15 mouse cellular contexts compared by ENCODE assay signal in genomic region chr1:88406078-88406806, GRCm38 (mm10). TPM values are rescaled to one million over a fixed set of nuclear protein-coding genes. Genes with fewer than 3 reads are reported as not detected.
DNase-seq lines count a peak whose midpoint lies in the region; ATAC-seq and TF ChIP-seq lines count a peak whose summit lies in the region.
"Had no signal": no experiment of that assay in that cellular context is flagged by ENCODE, and none has a peak within 500 bp of the region (broad histone marks: within the 10 kb centered on the region; RNA-seq: fewer than 3 reads in every experiment).

No protein-coding gene starts in this region.

- H3K36me3 ChIP-seq in liver, adult 2 months (ENCODE audit: control insufficient read depth, insufficient read depth, low read length) = no peaks in the 10 kb centered on the region; the same call in 1 of the 2 replicates
- no peaks in the 10 kb centered on the region for H3K36me3 ChIP-seq in intestine, postnatal 0 days (ENCODE audit: control insufficient read depth, insufficient read depth)
- 0 out of 2 replicates have a peak, but pooled peaks cover 2% of the 10 kb centered on the region for H3K36me3 ChIP-seq in liver, embryonic 13.5 days
- H3K36me3 ChIP-seq: embryonic facial prominence, embryonic 15.5 days; lung, embryonic 15.5 days had no signal

- peaks cover 16% of the 10 kb centered on the region for H3K4me1 ChIP-seq in liver, adult 2 months (ENCODE audit: control insufficient read depth, insufficient read depth, low read length)
- peaks cover 11% of the 10 kb centered on the region for H3K4me1 ChIP-seq in intestine, postnatal 0 days (replicated peaks; ENCODE audit: control insufficient read depth, insufficient read depth, low read length)
- H3K4me1 ChIP-seq in liver, embryonic 13.5 days (replicated peaks) = 0 out of 2 replicates have a peak, but pooled peaks cover 5% of the 10 kb centered on the region
- H3K4me1 ChIP-seq: lung, embryonic 15.5 days had no signal

- 33% methylated on average over 12 of the region's 12 CpGs for WGBS in liver, adult 2 months
- 58% methylated on average over 12 of the region's 12 CpGs for WGBS in intestine, postnatal 0 days
- 57% methylated on average over 12 of the region's 12 CpGs for WGBS in liver, embryonic 13.5 days (ENCODE audit: insufficient replicate concordance)

- no peak overlapping the region for H3K4me3 ChIP-seq in liver, adult 2 months (ENCODE audit: insufficient read depth, low read depth, low read length)
- H3K4me3 ChIP-seq in intestine, postnatal 0 days (ENCODE audit: low read depth, low read length) = no peak overlapping the region
- H3K4me3 ChIP-seq in liver, embryonic 13.5 days (replicated peaks) = no peak overlapping the region
- H3K4me3 ChIP-seq: embryonic facial prominence, embryonic 15.5 days; lung, embryonic 15.5 days had no signal

- no peak for TF ChIP-seq CTCF in liver, adult 2 months (IDR thresholded peaks at IDR 0.05; ENCODE audit: low read depth, low read length)
- TF ChIP-seq CTCF in intestine, postnatal 0 days (IDR thresholded peaks at IDR 0.05; ENCODE audit: low read depth) = no peak

- no peak for DNase-seq in liver, adult 2 months (ENCODE audit: extremely low read depth, low read depth, low spot score)
- no peak for DNase-seq in liver
- DNase-seq in liver, embryonic 13.5 days = no peak
- DNase-seq in retina, embryonic 14.5 days (ENCODE audit: low spot score) = peak; percentile 56
- no peak for DNase-seq in lung, adult 18-20 months
- no peak for DNase-seq in thymus, postnatal 4 days
- DNase-seq: cerebellum, adult 9-10 months; right cerebral cortex, postnatal 14 days had no signal

- TF ChIP-seq POLR2A in liver, adult 2 months (IDR thresholded peaks at IDR 0.05; ENCODE audit: extremely low read depth, insufficient read depth, low read length) = no peak

- H3K27me3 ChIP-seq in liver, adult 2 months (ENCODE audit: control insufficient read depth, insufficient read depth, low read length) = no peaks in the 10 kb centered on the region
- no peaks in the 10 kb centered on the region for H3K27me3 ChIP-seq in intestine, postnatal 0 days (replicated peaks; ENCODE audit: control insufficient read depth, insufficient read depth, low read length)
- H3K27me3 ChIP-seq in liver, embryonic 13.5 days = no peaks in the 10 kb centered on the region
- H3K27me3 ChIP-seq: embryonic facial prominence, embryonic 15.5 days; lung, embryonic 15.5 days had no signal

- H3K4me2 ChIP-seq in intestine, postnatal 0 days (replicated peaks; ENCODE audit: low read depth) = no peak overlapping the region
- H3K4me2 ChIP-seq in liver, embryonic 13.5 days = no peak overlapping the region
- H3K4me2 ChIP-seq: embryonic facial prominence, embryonic 15.5 days; lung, embryonic 15.5 days had no signal

- no peaks in the 10 kb centered on the region for H3K9me3 ChIP-seq in intestine, postnatal 0 days (ENCODE audit: control insufficient read depth)
- H3K9me3 ChIP-seq in liver, embryonic 13.5 days (replicated peaks) = no peaks in the 10 kb centered on the region
- H3K9me3 ChIP-seq: embryonic facial prominence, embryonic 15.5 days; lung, embryonic 15.5 days had no signal

- no peaks in the 10 kb centered on the region for H3K79me2 ChIP-seq in liver, adult 2 months (ENCODE audit: control insufficient read depth, insufficient read depth, low read length)

- peak overlapping the region; percentile 25; the same call in 1 of the 2 replicates for H3K9ac ChIP-seq in liver, adult 2 months (ENCODE audit: low read depth, low read length)
- no peak overlapping the region for H3K9ac ChIP-seq in intestine, postnatal 0 days (ENCODE audit: low read depth, low read length)
- no peak overlapping the region for H3K9ac ChIP-seq in liver, embryonic 13.5 days
- H3K9ac ChIP-seq: embryonic facial prominence, embryonic 15.5 days; lung, embryonic 15.5 days had no signal

- no peak for ATAC-seq in intestine, postnatal 0 days
- ATAC-seq in liver, embryonic 13.5 days (ENCODE audit: low read depth) = peak; percentile 45; the same call in 1 of the 2 replicates

- H3K27ac ChIP-seq in liver, adult 2 months (replicated peaks; ENCODE audit: insufficient read depth, low read depth, low read length) = peak overlapping the region; percentile 93
- H3K27ac ChIP-seq in intestine, postnatal 0 days (ENCODE audit: low read depth, low read length) = 0 out of 2 replicates have a peak overlapping the region, but pooled peaks have one; percentile 71
- peak overlapping the region; percentile 32; the same call in 1 of the 2 replicates for H3K27ac ChIP-seq in liver, embryonic 13.5 days
- H3K27ac ChIP-seq: embryonic facial prominence, embryonic 15.5 days; lung, embryonic 15.5 days had no signal

RNA-seq across cellular contexts. Expression of gene Spp2, which starts 0.5 kb away (rescaled TPM):
- 216 and 373 TPM in 2 replicates for total RNA-seq in liver, adult 2 months (2014; rRNA removed)
- polyA plus RNA-seq in liver, adult 2 months (2012; rRNA removed) = 298 and 325 TPM in 2 replicates
- polyA plus RNA-seq in intestine, postnatal 0 days (2015; fragmentation: Nextera tagmentation; extraction: Ambion mirVana) = 121 and 131 TPM in 2 replicates
- polyA plus RNA-seq in liver, embryonic 13.5 days (2015; fragmentation: Nextera tagmentation; extraction: Ambion mirVana) = 176 and 187 TPM in 2 replicates
- total RNA-seq: gastrocnemius, adult 8-10 months; left cerebral cortex, adult 8-10 months had no signal
- polyA plus RNA-seq: embryonic facial prominence, embryonic 15.5 days; heart, embryonic 14.5 days; urinary bladder, adult 2 months had no signal

Comparison
In these comparisons a context has a peak if more than half of its experiments do, and no peak if none do; other contexts are left out.
1. H3K27ac ChIP-seq: peak in every context shown above with its lines; median percentile 93 in liver, adult 2 months; 71 in intestine, postnatal 0 days; 32 in liver, embryonic 13.5 days.